ENCODE assay signal across 14 mouse cellular contexts in genomic region chr17:80952305-80952704, GRCm38 (mm10). TPM values are rescaled to one million over a fixed set of nuclear protein-coding genes. Genes with fewer than 3 reads are reported as not detected.
A peak's percentile ranks its signal among the peaks of the same experiment; 100 is the strongest.
DNase-seq lines count a peak whose midpoint lies in the region; ATAC-seq lines count a peak whose summit lies in the region.
"Had no signal": no experiment of that assay in that cellular context is flagged by ENCODE, and none has a peak within 500 bp of the region (broad histone marks: within the 10 kb centered on the region; RNA-seq: fewer than 3 reads in every experiment).

No protein-coding gene starts in this region.

- no peak overlapping the region for H3K4me2 ChIP-seq in forebrain, embryonic 11.5 days (ENCODE audit: low read depth, low read length, severe bottlenecking)
- H3K4me2 ChIP-seq: neural tube, embryonic 13.5 days had no signal

- no peaks in the 10 kb centered on the region for H3K27me3 ChIP-seq in forebrain, embryonic 11.5 days (ENCODE audit: control insufficient read depth, insufficient read depth, low read length)
- H3K27me3 ChIP-seq: neural tube, embryonic 13.5 days had no signal

- no peak overlapping the region for H3K27ac ChIP-seq in forebrain, embryonic 11.5 days (ENCODE audit: low read depth, low read length)
- H3K27ac ChIP-seq: kidney, postnatal 0 days; neural tube, embryonic 13.5 days had no signal

- no peak overlapping the region for H3K9ac ChIP-seq in forebrain, embryonic 11.5 days (ENCODE audit: low read length)
- H3K9ac ChIP-seq: neural tube, embryonic 13.5 days had no signal

- peak; percentile 29 for DNase-seq in adrenal gland, postnatal 25 days
- DNase-seq in adrenal gland, adult 2 months, result no peak
- no peak for DNase-seq in forebrain, embryonic 11.5 days (ENCODE audit: low spot score)
- DNase-seq in layer of hippocampus, adult 9-10 months (ENCODE audit: low spot score), result peak; percentile 58
- DNase-seq in kidney, postnatal 10 days, result no peak
- DNase-seq in T-cell, adult 2 months (ENCODE audit: low spot score), result no peak
- DNase-seq in thymus, postnatal 0 days (ENCODE audit: low spot score), result no peak
- DNase-seq: heart, postnatal 4 days; lung, adult 18-20 months; right cerebral cortex, postnatal 25 days had no signal

- H3K4me3 ChIP-seq in forebrain, embryonic 11.5 days (ENCODE audit: low read depth, low read length), result no peak overlapping the region
- H3K4me3 ChIP-seq: neural tube, embryonic 13.5 days had no signal

- 63% methylated on average over 7 of the region's 7 CpGs for WGBS in forebrain, embryonic 11.5 days

- H3K4me1 ChIP-seq in forebrain, embryonic 11.5 days (replicated peaks; ENCODE audit: control insufficient read depth, insufficient read depth, low read length), result peaks cover 2% of the 10 kb centered on the region; the same call in 1 of the 2 replicates

- no peaks in the 10 kb centered on the region for H3K36me3 ChIP-seq in forebrain, embryonic 11.5 days (ENCODE audit: control insufficient read depth, insufficient read depth, low read length)
- H3K36me3 ChIP-seq: neural tube, embryonic 13.5 days had no signal

- ATAC-seq in cerebellum, adult (ENCODE audit: insufficient number of reproducible peaks, low FRiP score, low TSS enrichment), result peak; percentile 47; the same call in 1 of the 2 replicates
- peak; percentile 57 for ATAC-seq in forebrain, embryonic 11.5 days (replicated peaks; ENCODE audit: low FRiP score)

- H3K9me3 ChIP-seq in forebrain, embryonic 11.5 days (ENCODE audit: control insufficient read depth, low read length), result no peaks in the 10 kb centered on the region
- H3K9me3 ChIP-seq: neural tube, embryonic 13.5 days had no signal

RNA-seq across cellular contexts. Expression of gene Tmem178, which starts 7.9 kb away (rescaled TPM):
- total RNA-seq in adrenal gland, postnatal 25 days (2021), result 5.3 TPM in 2 replicates
- 10 to 100 TPM in 1 of 2 experiments, 1 to 10 TPM in 1; 7.9 to 13.2 TPM for total RNA-seq in adrenal gland, adult 2 months (2021)
- polyA plus RNA-seq in adrenal gland, adult 2 months (2012; rRNA removed), result 8.8 TPM in 2 replicates
- polyA plus RNA-seq in forebrain, embryonic 11.5 days (2014; fragmentation: Nextera tagmentation; extraction: Ambion mirVana), result 13.6 and 14.7 TPM in 2 replicates
- 0.12 and 0.29 TPM in 2 replicates for polyA plus RNA-seq in thymus, postnatal 0 days (2015; fragmentation: Nextera tagmentation; extraction: Ambion mirVana)
- total RNA-seq: megakaryocyte-erythroid progenitor cell, adult 5-6 weeks had no signal

Comparison
In these comparisons a context has a peak if more than half of its experiments do, and no peak if none do; other contexts are left out.
1. DNase-seq: peak in adrenal gland, postnatal 25 days (single experiment) and layer of hippocampus, adult 9-10 months (single experiment); none in adrenal gland, adult 2 months (single experiment), forebrain, embryonic 11.5 days (single experiment), kidney, postnatal 10 days (single experiment), T-cell, adult 2 months (single experiment) and thymus, postnatal 0 days (single experiment).